Mouse (Mus musculus) forebrain, embryonic 13.5 days (tissue): ENCODE results near the gene Psap. TPM values are rescaled to one million over a fixed set of nuclear protein-coding genes. Genes with fewer than 3 reads are reported as not detected.

Source experiments
- ATAC-seq: fragments of 200-750 bp; cut with Nextera tagmentation; 2 replicates; pipeline ENCODE4 v1.8.0; 2017
- H3K27ac ChIP-seq: fragments of 300-500 bp; sonication (generic); 2 replicates; pipeline ENCODE4 v1.5.1; 2015; ENCODE audit warnings: inconsistent platforms, mild to moderate bottlenecking, moderate library complexity
- H3K27me3 ChIP-seq: fragments of 300-500 bp; sonication (generic); 2 replicates; pipeline ENCODE4 v1.6.1; 2015; ENCODE audit warnings: mild to moderate bottlenecking, inconsistent platforms
- H3K36me3 ChIP-seq: fragments of 300-500 bp; sonication (generic); 2 replicates; pipeline ENCODE4 v1.6.1; 2015; ENCODE audit warnings: mild to moderate bottlenecking, inconsistent platforms; ENCODE audit not compliant: poor library complexity, severe bottlenecking
- H3K4me1 ChIP-seq: fragments of 300-500 bp; sonication (generic); 2 replicates; pipeline ENCODE4 v1.6.1; 2015; ENCODE audit warnings: inconsistent platforms
- H3K4me2 ChIP-seq: fragments of 300-500 bp; sonication (generic); 2 replicates; pipeline ENCODE4 v1.6.1; 2015; ENCODE audit warnings: inconsistent platforms, mild to moderate bottlenecking, moderate library complexity
- H3K4me3 ChIP-seq: fragments of 300-500 bp; sonication (generic); 2 replicates; pipeline ENCODE4 v1.5.1; 2015; ENCODE audit warnings: mild to moderate bottlenecking, inconsistent platforms
- H3K9ac ChIP-seq: fragments of 300-500 bp; sonication (generic); 2 replicates; pipeline ENCODE4 v1.6.1; 2015; ENCODE audit warnings: mild to moderate bottlenecking, inconsistent platforms
- H3K9me3 ChIP-seq: fragments of 300-500 bp; sonication (generic); replicated peaks from 2 replicates; pipeline ENCODE4 v1.6.1; 2016; ENCODE audit warnings: inconsistent platforms
- WGBS: fragments of 180-500 bp; shearing (Covaris S2); methylation state at CpG from one replicate; pipeline ENCODE4 v1.1.7; 2015; 5-methylcytosine and 5-hydroxymethylcytosine counted together
- polyA plus RNA-seq: library from polyadenylated mRNA; unstranded; fragments of >200 nt; fragmentation: Nextera tagmentation; extraction: Ambion mirVana; gene quantifications from 2 replicates; pipeline ENCODE4 v1.2.1, GENCODE M21; 2015

Gene Psap
- polyA plus RNA-seq, 1 experiment from 2014 or later = 92.2 TPM

- no peak overlapping the region for H3K27ac ChIP-seq
- ATAC-seq = no peak
- H3K4me3 ChIP-seq = no peak overlapping the region
- peaks cover 16% of the 10 kb centered on the region for H3K4me1 ChIP-seq
- no peaks in the 10 kb centered on the region for H3K36me3 ChIP-seq
- H3K9me3 ChIP-seq = no peaks in the 10 kb centered on the region
- 43% methylated on average over 7 of the region's 7 CpGs for WGBS
- peaks cover 12% of the 10 kb centered on the region for H3K27me3 ChIP-seq
- no peak overlapping the region for H3K4me2 ChIP-seq
- H3K9ac ChIP-seq = no peak overlapping the region
Observed at GRCm38 (mm10) chr10:60351761-60352455, 74.5 kb downstream of the Psap start.

Other genes with a start within 250 kb of the Psap start
- 19.7 and 25.9 TPM in 2 replicates for gene Spock2, start 171.4 kb upstream of the Psap start, polyA plus RNA-seq
- gene Chst3, start 58.4 kb upstream of the Psap start, polyA plus RNA-seq = 2.1 TPM in 2 replicates
- 1.2 and 1.3 TPM in 2 replicates for gene Vsir, start 69.2 kb downstream of the Psap start, polyA plus RNA-seq
- 2.0 and 4.2 TPM in 2 replicates for gene Gm17455, start 122.1 kb downstream of the Psap start, polyA plus RNA-seq